Mouse (Mus musculus) kidney, adult 2 months (tissue): ENCODE results near the gene Gm37240.

ENCODE experiments used
- CTCF ChIP-seq: fragments of 200-500 bp; conservative IDR thresholded peaks from 2 replicates; pipeline ENCODE4 v1.5.1; 2011; ENCODE audit warnings: low read depth, mild to moderate bottlenecking, control low read depth, low read length, moderate library complexity, mixed read lengths; ENCODE audit not compliant: insufficient read depth, insufficient read length
- POLR2A ChIP-seq: fragments of 200-500 bp; IDR thresholded peaks from one replicate; pipeline ENCODE4 v1.6.1; 2011; ENCODE audit warnings: low read depth, low read length, control low read depth

- no peak for TF ChIP-seq CTCF
- no peak for TF ChIP-seq POLR2A
These were observed 53.7 kb downstream of the Gm37240 start for GRCm38 (mm10) chr3:85833627-85834026.
